Mouse (Mus musculus) CH12.LX (cell line): ENCODE data around the gene Ankar. TPM values are rescaled to one million over a fixed set of nuclear protein-coding genes. Genes with fewer than 3 reads are reported as not detected.
A peak's percentile ranks its signal among the peaks of the same experiment; 100 is the strongest.

Source experiments
- DNase-seq: peaks from one replicate; pipeline ENCODE4 v3.0.0-alpha.2; 2013; ENCODE audit errors: extremely low read depth
- H3K27ac ChIP-seq: 2 replicates; pipeline ENCODE4 v1.5.1; 2012; ENCODE audit warnings: low read depth, mild to moderate bottlenecking, control low read depth, moderate library complexity; ENCODE audit not compliant: insufficient read depth
- H3K27me3 ChIP-seq: replicated peaks from 2 replicates; pipeline ENCODE3; 2012; ENCODE audit warnings: inconsistent platforms
- H3K36me3 ChIP-seq, 2 experiments: replicated peaks in 1 of 2; 2 replicates each; pipeline versions ENCODE3 to v1.6.1; 2012; ENCODE audit warnings: inconsistent platforms in 1 of 2, low read length in 1 of 2, mild to moderate bottlenecking in 1 of 2, mixed read lengths in 1 of 2, moderate library complexity in 1 of 2; ENCODE audit not compliant: control insufficient read depth in 1 of 2, insufficient read depth in 1 of 2
- H3K4me1 ChIP-seq, 2 experiments: 2 replicates each; pipeline ENCODE4 v1.6.1; 2012; ENCODE audit warnings: inconsistent platforms in 1 of 2, moderate library complexity in 1 of 2; ENCODE audit not compliant: insufficient read depth in 2 of 2, control insufficient read depth in 1 of 2
- H3K4me2 ChIP-seq: 2 replicates; pipeline ENCODE4 v1.6.1; 2012; ENCODE audit warnings: low read depth, mild to moderate bottlenecking, control low read depth; ENCODE audit not compliant: poor library complexity, insufficient read depth, severe bottlenecking
- H3K4me3 ChIP-seq, 3 experiments: fragments of 150-350 bp in 1 of 3; sonication (generic) in 1 of 3; replicated peaks in 1 of 3; 2 replicates each; pipeline versions ENCODE3 to v1.5.1; 2011 to 2012; ENCODE audit warnings: low read depth in 2 of 3, low read length in 2 of 3, mild to moderate bottlenecking in 2 of 3, moderate library complexity in 2 of 3, control low read depth in 1 of 3, improper control_type of control experiment in 1 of 3, inconsistent platforms in 1 of 3, mixed read lengths in 1 of 3; ENCODE audit not compliant: poor library complexity in 1 of 3
- H3K79me2 ChIP-seq: replicated peaks from 2 replicates; pipeline ENCODE4 v1.6.1; 2012; ENCODE audit warnings: mild to moderate bottlenecking, moderate library complexity; ENCODE audit not compliant: control insufficient read depth, poor library complexity, insufficient read depth, severe bottlenecking; ENCODE audit errors: extremely low read depth
- H3K9ac ChIP-seq: 2 replicates; pipeline ENCODE4 v1.6.1; 2012; ENCODE audit warnings: low read depth, mild to moderate bottlenecking, control low read depth, moderate library complexity; ENCODE audit not compliant: insufficient read depth
- H3K9me3 ChIP-seq: replicated peaks from 2 replicates; pipeline ENCODE3; 2012; ENCODE audit warnings: low read length, inconsistent platforms, mixed read lengths
- BHLHE40 ChIP-seq: IDR thresholded peaks from 2 replicates; pipeline ENCODE4 v1.6.1; 2011; ENCODE audit warnings: mild to moderate bottlenecking, low read depth, low read length, improper control_type of control experiment
- CHD1 ChIP-seq: IDR thresholded peaks from 2 replicates; pipeline ENCODE4 v1.6.1; 2012; ENCODE audit warnings: low read depth, low read length, improper control_type of control experiment, inconsistent platforms
- CHD2 ChIP-seq: IDR thresholded peaks from 2 replicates; pipeline ENCODE4 v1.6.1; 2011; ENCODE audit warnings: low read length, improper control_type of control experiment
- E2F4 ChIP-seq: IDR thresholded peaks from 2 replicates; pipeline ENCODE4 v1.6.1; 2011; ENCODE audit warnings: low read depth, low read length, improper control_type of control experiment; ENCODE audit not compliant: insufficient replicate concordance
- ELF1 ChIP-seq: IDR thresholded peaks from 2 replicates; pipeline ENCODE4 v1.6.1; 2014; ENCODE audit warnings: low read depth, mild to moderate bottlenecking, inconsistent platforms, low read length, improper control_type of control experiment
- EP300 ChIP-seq: IDR thresholded peaks from 2 replicates; pipeline ENCODE4 v1.6.1; 2011; ENCODE audit warnings: low read length, improper control_type of control experiment
- ETS1 ChIP-seq: conservative IDR thresholded peaks from 2 replicates; pipeline ENCODE4 v1.6.1; 2012; ENCODE audit warnings: low read depth, mild to moderate bottlenecking, inconsistent platforms, low read length, improper control_type of control experiment, moderate library complexity
- GABPA ChIP-seq: IDR thresholded peaks from 2 replicates; pipeline ENCODE4 v1.6.1; 2012; ENCODE audit warnings: low read depth, low read length, improper control_type of control experiment, inconsistent platforms; ENCODE audit not compliant: insufficient replicate concordance
- JUN ChIP-seq: IDR thresholded peaks from 2 replicates; pipeline ENCODE4 v1.6.1; 2011; ENCODE audit warnings: low read depth, mild to moderate bottlenecking, low read length, improper control_type of control experiment, moderate library complexity; ENCODE audit not compliant: insufficient read depth
- KAT2A ChIP-seq: IDR thresholded peaks from 2 replicates; pipeline ENCODE4 v1.6.1; 2012; ENCODE audit warnings: low read length, improper control_type of control experiment, inconsistent platforms; ENCODE audit not compliant: insufficient replicate concordance
- MAX ChIP-seq: IDR thresholded peaks from 2 replicates; pipeline ENCODE4 v1.6.1; 2011; ENCODE audit warnings: low read length, improper control_type of control experiment
- MXI1 ChIP-seq: IDR thresholded peaks from 2 replicates; pipeline ENCODE4 v1.6.1; 2011; ENCODE audit warnings: mild to moderate bottlenecking, low read depth, low read length, improper control_type of control experiment
- NELFE ChIP-seq: IDR thresholded peaks from 2 replicates; pipeline ENCODE4 v1.6.1; 2011; ENCODE audit warnings: low read depth, low read length, improper control_type of control experiment
- SIN3A ChIP-seq: IDR thresholded peaks from 2 replicates; pipeline ENCODE4 v1.6.1; 2012; ENCODE audit warnings: low read length, improper control_type of control experiment, inconsistent platforms
- SMC3 ChIP-seq: IDR thresholded peaks from 2 replicates; pipeline ENCODE4 v1.6.1; 2011; ENCODE audit warnings: low read depth, low read length, improper control_type of control experiment
- TCF12 ChIP-seq: IDR thresholded peaks from 2 replicates; pipeline ENCODE4 v1.6.1; 2014; ENCODE audit warnings: low read depth, mild to moderate bottlenecking, inconsistent platforms, low read length, improper control_type of control experiment
- UBTF ChIP-seq: IDR thresholded peaks from 2 replicates; pipeline ENCODE4 v1.6.1; 2012; ENCODE audit warnings: low read depth, mild to moderate bottlenecking, inconsistent platforms, low read length, improper control_type of control experiment, moderate library complexity
- USF1 ChIP-seq: IDR thresholded peaks from 2 replicates; pipeline ENCODE4 v1.6.1; 2014; ENCODE audit warnings: low read depth, mild to moderate bottlenecking, inconsistent platforms, low read length, improper control_type of control experiment
- ZKSCAN1 ChIP-seq: IDR thresholded peaks from 2 replicates; pipeline ENCODE4 v1.6.1; 2012; ENCODE audit warnings: low read depth, inconsistent platforms, low read length, improper control_type of control experiment, borderline replicate concordance
- ZMIZ1 ChIP-seq: IDR thresholded peaks from 2 replicates; pipeline ENCODE4 v1.6.1; 2012; ENCODE audit warnings: low read depth, mild to moderate bottlenecking, inconsistent platforms, low read length, improper control_type of control experiment
- ZNF384 ChIP-seq: IDR thresholded peaks from 2 replicates; pipeline ENCODE4 v1.6.1; 2012; ENCODE audit warnings: low read depth, low read length, improper control_type of control experiment, inconsistent platforms
- dilution Hi-C: fragments of 300-500 bp; cut with MboI; formaldehyde crosslinking; loops from 2 replicates; pipeline ENCODE4 v1.14.3; 2020; ENCODE audit warnings: low sequenced_read_pairs; ENCODE audit not compliant: extremely low pct_unique_long_range_greater_than_20kb, extremely low pct_ligation_motif_present
- in situ Hi-C: fragments of 300-500 bp; cut with MboI; formaldehyde crosslinking; loops from 3 replicates; pipeline ENCODE4 v1.14.3; 2019; ENCODE audit warnings: low sequenced_read_pairs, low pct_ligation_motif_present, low pct_unique_long_range_greater_than_20kb, mixed read lengths
- polyA plus RNA-seq: library from polyadenylated mRNA; unstranded; fragments of >175 nt; gene quantifications from 2 replicates; pipeline ENCODE4 v1.2.1, GENCODE M21; 2012; ENCODE audit warnings: low read depth; ENCODE audit not compliant: insufficient read length
- total RNA-seq, 2 experiments: library from RNA; depleted of rRNA; stranded (reverse); fragments of 300-350 nt in 1 of 2; fragments of >200 nt in 1 of 2; gene quantifications; 2 replicates each; pipeline ENCODE4 v1.2.3; 2012 to 2014

Ankar gene
- total and polyA plus RNA-seq, 3 experiments: not detected

DNA sequence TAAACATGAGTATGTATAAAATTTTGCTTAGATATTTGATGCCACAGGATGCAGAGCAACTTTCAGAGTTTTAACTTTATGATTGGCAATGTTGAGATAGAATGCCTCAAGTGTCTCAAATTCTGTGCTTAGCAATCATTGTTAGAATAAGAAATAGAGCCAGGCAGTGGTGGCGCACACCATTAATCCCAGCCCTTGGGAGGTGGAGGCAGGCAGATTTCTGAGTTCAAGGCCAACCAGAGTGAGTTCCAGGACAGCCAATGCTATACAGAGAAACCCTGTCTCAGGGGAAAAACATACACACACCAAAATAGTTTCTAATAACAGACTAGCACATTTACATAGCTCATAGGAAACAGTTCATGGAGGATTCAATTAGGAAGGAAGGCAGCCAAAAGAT, 14.7 kb upstream of the Ankar start:
- Histone ChIP-seq H3K9me3 (no peaks in the 10 kb centered on the region), H3K36me3 (peaks cover 30 to 62% of the 10 kb centered on the region in 2 experiments), H3K79me2 (peaks cover 29% of the 10 kb centered on the region), H3K27ac (no peak overlapping the region), H3K27me3 (no peaks in the 10 kb centered on the region)
- dilution Hi-C loops: no loop called here
- no peak for TF ChIP-seq MXI1
- peak; percentile 53; the same call in 1 of the 2 replicates for TF ChIP-seq SIN3A
- TF ChIP-seq, all 38 proteins: peak for 1
- H3K4me3 ChIP-seq: no peak overlapping the region
- H3K4me2 ChIP-seq: no peak overlapping the region
- peak; percentile 24 for DNase-seq
- in situ Hi-C loops: loop anchor here (5.0 kb wide), 1 partner anchor 132 kb away; no protein-coding TSS in a partner anchor
- peaks cover 0 to 36% of the 10 kb centered on the region in 2 experiments; a peak in 3 of 4 replicates for H3K4me1 ChIP-seq
- no peak overlapping the region for H3K9ac ChIP-seq

- in situ Hi-C loops (no loop called here), dilution Hi-C loops (no loop called here)
- no peaks in the 10 kb centered on the region for H3K9me3 ChIP-seq
- H3K4me3 ChIP-seq: no peak overlapping the region
- H3K36me3 ChIP-seq: peaks cover 29 to 60% of the 10 kb centered on the region in 2 experiments
- peaks cover 0 to 36% of the 10 kb centered on the region in 2 experiments; a peak in 3 of 4 replicates for H3K4me1 ChIP-seq
- peaks cover 29% of the 10 kb centered on the region for H3K79me2 ChIP-seq
- no peak overlapping the region for H3K4me2 ChIP-seq
- no peak for TF ChIP-seq GABPA
- TF ChIP-seq ZMIZ1: no peak
- no peak for TF ChIP-seq CHD2
- no peak for TF ChIP-seq EP300
- no peak for TF ChIP-seq JUN
- TF ChIP-seq E2F4: no peak
- no peak for TF ChIP-seq ZNF384
- TF ChIP-seq CHD1: no peak
- no peak for TF ChIP-seq TCF12
- TF ChIP-seq ETS1: no peak
- TF ChIP-seq SMC3: no peak
- TF ChIP-seq ZKSCAN1: no peak
- TF ChIP-seq BHLHE40: no peak
- no peak for TF ChIP-seq MAX
- TF ChIP-seq USF1: no peak
- no peak for TF ChIP-seq NELFE
- no peak for TF ChIP-seq KAT2A
- no peak for TF ChIP-seq UBTF
- no peak for TF ChIP-seq SIN3A
- no peak for TF ChIP-seq ELF1
- no peaks in the 10 kb centered on the region for H3K27me3 ChIP-seq
- no peak for DNase-seq
- H3K9ac ChIP-seq: no peak overlapping the region
- no peak overlapping the region for H3K27ac ChIP-seq
These were observed 14.2 kb upstream of the Ankar start for GRCm38 (mm10) chr1:72714547-72714946.
